Mouse (Mus musculus): Measurements from ENCODE around the gene Gas8. TPM values are rescaled to one million over a fixed set of nuclear protein-coding genes. Genes with fewer than 3 reads are reported as not detected.
A peak's percentile ranks its signal among the peaks of the same experiment; 100 is the strongest.
"Not testable (repeated sequence)": the region's sequence is repeated elsewhere in the genome, so short reads cannot be mapped to it uniquely, and the experiment has no call there.

The Gas8 gene
- total RNA-seq (2018; cell fraction: chromatin; rRNA removed), result 10 to 100 TPM; 11.1 to 83.6 (median 43.5) TPM
- 10 to 100 TPM; 12.4 to 22.9 (median 17.7) TPM for total RNA-seq (2018; cell fraction: cytosol; rRNA removed)
- 10 to 100 TPM; 11.2 to 37.0 (median 21.0) TPM for total RNA-seq (2018; cell fraction: nucleus; rRNA removed)
- 16.7 to 41.8 TPM (median 18.2 TPM) in 3 replicates for polyA plus RNA-seq (2018)

- peaks cover 9% of the 10 kb centered on the region; the same call in 1 of the 2 replicates for H3K79me2 ChIP-seq (ENCODE audit: inconsistent target)
- peaks cover 30% of the 10 kb centered on the region; the same call in 1 of the 2 replicates for H3K36me3 ChIP-seq (ENCODE audit: inconsistent target)
- H3K4me3 ChIP-seq (ENCODE audit: inconsistent target), result peak within 1 kb of the TSS; percentile 90
- WGBS (ENCODE audit: missing documents), result 0% methylated on average over 12 of the region's 20 CpGs
- peak within 1 kb of the TSS; percentile 12; the same call in 1 of the 2 replicates for H3K27ac ChIP-seq
These were observed at the start of gene Gas8 for GRCm38 (mm10) chr8:123518667-123519066. Gene Gas8, plus strand, starts transcription at chr8:123518834.

GRCm38 (mm10) chr8:123472991-123473390 is 45.6 kb upstream of the Gas8 start:
- H3K4me3 ChIP-seq (ENCODE audit: inconsistent target); H3K36me3 ChIP-seq (ENCODE audit: inconsistent target); H3K79me2 ChIP-seq (ENCODE audit: inconsistent target); H3K27ac ChIP-seq: not testable (repeated sequence)
- 100% methylated on average over 6 of the region's 6 CpGs for WGBS (ENCODE audit: missing documents)

GRCm38 (mm10) chr8:123474549-123474948 is 44.1 kb upstream of the Gas8 start:
- H3K4me3 ChIP-seq (ENCODE audit: inconsistent target); H3K36me3 ChIP-seq (ENCODE audit: inconsistent target); H3K27ac ChIP-seq: not testable (repeated sequence)
- H3K79me2 ChIP-seq (ENCODE audit: inconsistent target), result peaks cover 16% of the 10 kb centered on the region
- WGBS (ENCODE audit: missing documents), result 21% methylated on average over 5 of the region's 5 CpGs

- 13% methylated on average over 33 of the region's 34 CpGs for WGBS (ENCODE audit: missing documents)
- Histone ChIP-seq H3K4me3 (ENCODE audit: inconsistent target) (peak overlapping the region; percentile 96), H3K36me3 (ENCODE audit: inconsistent target) (peaks cover 10% of the 10 kb centered on the region; the same call in 1 of the 2 replicates), H3K79me2 (ENCODE audit: inconsistent target) (peaks cover 32% of the 10 kb centered on the region), H3K27ac (no peak overlapping the region)
These were observed 41.5 kb upstream of the Gas8 start for GRCm38 (mm10) chr8:123476911-123477736.

GRCm38 (mm10) chr8:123477737-123478258 is 40.8 kb upstream of the Gas8 start, which contains the start of gene Afg3l1:
Gene Afg3l1, plus strand, starts transcription at chr8:123477903.
- WGBS (ENCODE audit: missing documents), result under 1% methylated on average over 53 of the region's 58 CpGs
- H3K79me2 ChIP-seq (ENCODE audit: inconsistent target), result peaks cover 38% of the 10 kb centered on the region
- H3K27ac ChIP-seq, result peak within 1 kb of the TSS; percentile 66
- peaks cover 17% of the 10 kb centered on the region; the same call in 1 of the 2 replicates for H3K36me3 ChIP-seq (ENCODE audit: inconsistent target)
- H3K4me3 ChIP-seq (ENCODE audit: inconsistent target), result peak within 1 kb of the TSS; percentile 96

- H3K27ac ChIP-seq, result peak overlapping the region; percentile 66
- H3K4me3 ChIP-seq (ENCODE audit: inconsistent target), result peak overlapping the region; percentile 96
- peaks cover 22% of the 10 kb centered on the region; the same call in 1 of the 2 replicates for H3K36me3 ChIP-seq (ENCODE audit: inconsistent target)
- H3K79me2 ChIP-seq (ENCODE audit: inconsistent target), result peaks cover 39% of the 10 kb centered on the region
- WGBS (ENCODE audit: missing documents), result 31% methylated on average over 16 of the region's 16 CpGs
These were observed 40.0 kb upstream of the Gas8 start for GRCm38 (mm10) chr8:123478456-123479218.

GRCm38 (mm10) chr8:123482627-123483026 is 36.0 kb upstream of the Gas8 start:
- WGBS (ENCODE audit: missing documents), result 91% methylated on average over 7 of the region's 7 CpGs
- Histone ChIP-seq H3K27ac (no peak overlapping the region), H3K4me3 (ENCODE audit: inconsistent target) (no peak overlapping the region), H3K36me3 (ENCODE audit: inconsistent target) (peaks cover 50% of the 10 kb centered on the region), H3K79me2 (ENCODE audit: inconsistent target) (peaks cover 39% of the 10 kb centered on the region)

GRCm38 (mm10) chr8:123491280-123492075 is 27.2 kb upstream of the Gas8 start:
- 72% methylated on average over 14 of the region's 15 CpGs for WGBS (ENCODE audit: missing documents)
- peaks cover 91% of the 10 kb centered on the region for H3K36me3 ChIP-seq (ENCODE audit: inconsistent target)
- H3K27ac ChIP-seq, result no peak overlapping the region

GRCm38 (mm10) chr8:123492898-123493297 is 25.7 kb upstream of the Gas8 start:
- peaks cover 89% of the 10 kb centered on the region for H3K36me3 ChIP-seq (ENCODE audit: inconsistent target)

More at GRCm38 (mm10) chr8:123491280-123492075, 27.2 kb upstream of the Gas8 start:
- H3K79me2 ChIP-seq (ENCODE audit: inconsistent target), result no peaks in the 10 kb centered on the region
- no peak overlapping the region for H3K4me3 ChIP-seq (ENCODE audit: inconsistent target)

GRCm38 (mm10) chr8:123497699-123498098 is 20.9 kb upstream of the Gas8 start:
- Histone ChIP-seq H3K4me3 (ENCODE audit: inconsistent target) (no peak overlapping the region), H3K27ac (no peak overlapping the region), H3K36me3 (ENCODE audit: inconsistent target) (peaks cover 88% of the 10 kb centered on the region), H3K79me2 (ENCODE audit: inconsistent target) (no peaks in the 10 kb centered on the region)
- WGBS (ENCODE audit: missing documents), result 93% methylated on average over 4 of the region's 4 CpGs

More at GRCm38 (mm10) chr8:123492898-123493297, 25.7 kb upstream of the Gas8 start:
- Histone ChIP-seq H3K27ac (no peak overlapping the region), H3K79me2 (ENCODE audit: inconsistent target) (no peaks in the 10 kb centered on the region), H3K4me3 (ENCODE audit: inconsistent target) (no peak overlapping the region)
- 96% methylated on average over 9 of the region's 9 CpGs for WGBS (ENCODE audit: missing documents)

- H3K79me2 ChIP-seq (ENCODE audit: inconsistent target), result no peaks in the 10 kb centered on the region
- H3K36me3 ChIP-seq (ENCODE audit: inconsistent target), result peaks cover 88% of the 10 kb centered on the region
- 94% methylated on average over 11 of the region's 11 CpGs for WGBS (ENCODE audit: missing documents)
- no peak overlapping the region for H3K4me3 ChIP-seq (ENCODE audit: inconsistent target)
- H3K27ac ChIP-seq, result no peak overlapping the region
These were observed 19.7 kb upstream of the Gas8 start for GRCm38 (mm10) chr8:123498963-123499362.

- WGBS (ENCODE audit: missing documents), result 96% methylated on average over 11 of the region's 11 CpGs
- Histone ChIP-seq H3K27ac (no peak overlapping the region), H3K36me3 (ENCODE audit: inconsistent target) (peaks cover 88% of the 10 kb centered on the region), H3K79me2 (ENCODE audit: inconsistent target) (no peaks in the 10 kb centered on the region), H3K4me3 (ENCODE audit: inconsistent target) (no peak overlapping the region)
These were observed 19.1 kb upstream of the Gas8 start for GRCm38 (mm10) chr8:123499556-123499955.

- Histone ChIP-seq H3K79me2 (ENCODE audit: inconsistent target) (no peaks in the 10 kb centered on the region), H3K36me3 (ENCODE audit: inconsistent target) (peaks cover 73% of the 10 kb centered on the region), H3K4me3 (ENCODE audit: inconsistent target) (no peak overlapping the region), H3K27ac (no peak overlapping the region)
- WGBS (ENCODE audit: missing documents), result 98% methylated on average over 5 of the region's 5 CpGs
These were observed 16.4 kb upstream of the Gas8 start for GRCm38 (mm10) chr8:123502192-123502591.
